Mouse (Mus musculus) gastrocnemius, postnatal 14 days (tissue): Measurements from ENCODE around the gene Ear14. TPM values are rescaled to one million over a fixed set of nuclear protein-coding genes. Genes with fewer than 3 reads are reported as not detected.
"Not testable (repeated sequence)": the region's sequence is repeated elsewhere in the genome, so short reads cannot be mapped to it uniquely, and the experiment has no call there.

Source experiments
- DNase-seq: peaks from one replicate; pipeline ENCODE4 v3.0.0; 2021; ENCODE audit warnings: mixed read lengths
- intact Hi-C: fragments of 180-260 bp; cut with DNase I; formaldehyde crosslinking; loops from one replicate; pipeline ENCODE4 v1.15.1; 2025; ENCODE audit warnings: low total_unique reads
- total RNA-seq, 2 experiments: library from RNA; stranded (reverse); gene quantifications; 2 replicates each; pipeline ENCODE4 v1.2.3; 2021

The Ear14 gene
- total RNA-seq, 2 experiments from 2014 or later, result not detected

GRCm38 (mm10) chr14:51240899-51241298, 37.7 kb downstream of the Ear14 start:
- intact Hi-C loops, result no loop called here
- DNase-seq, result peak; percentile 7

- no peak for DNase-seq
- intact Hi-C loops, result no loop called here
Observed at GRCm38 (mm10) chr14:51247736-51248135, 44.5 kb downstream of the Ear14 start.

- intact Hi-C loops, result no loop called here
Observed at GRCm38 (mm10) chr14:51250348-51250747, 47.2 kb downstream of the Ear14 start.

GRCm38 (mm10) chr14:51252206-51252605, 49.0 kb downstream of the Ear14 start:
- DNase-seq, intact Hi-C loops: not testable (repeated sequence)

More at GRCm38 (mm10) chr14:51250348-51250747, 47.2 kb downstream of the Ear14 start:
- no peak for DNase-seq

GRCm38 (mm10) chr14:51253569-51253968, 50.4 kb downstream of the Ear14 start:
- DNase-seq, result no peak
- intact Hi-C loops, result no loop called here

Other genes starting within 250 kb of the Ear14 start
- under 1 TPM; 0.29 to 0.49 TPM for gene Pnp2, start 247.4 kb upstream of the Ear14 start, total RNA-seq
- gene Rnase10, start 195.6 kb upstream of the Ear14 start, total RNA-seq, result not detected
- not detected for gene Rnase9, start 161.5 kb upstream of the Ear14 start, total RNA-seq
- not detected for gene Rnase11, start 153.2 kb upstream of the Ear14 start, total RNA-seq
- not detected for gene Rnase12, start 145.7 kb upstream of the Ear14 start, total RNA-seq
- not detected for gene Olfr750, start 129.0 kb upstream of the Ear14 start, total RNA-seq
- 10 to 100 TPM; 46.5 to 51.1 TPM for gene Rnase4, start 112.3 kb upstream of the Ear14 start, total RNA-seq
- 1 to 10 TPM; 3.6 to 3.8 TPM for gene Ang, start 112.2 kb upstream of the Ear14 start, total RNA-seq
- not detected for gene Eddm3b, start 89.0 kb upstream of the Ear14 start, total RNA-seq
- under 1 TPM; 0.18 to 0.64 TPM for gene Rnase6, start 79.5 kb upstream of the Ear14 start, total RNA-seq
- not detected for gene Rnase1, start 56.6 kb upstream of the Ear14 start, total RNA-seq
- gene Rnase2b, start 41.1 kb upstream of the Ear14 start, total RNA-seq, result not detected
- gene Ang2, start 4.2 kb upstream of the Ear14 start, total RNA-seq, result not detected
- gene Rnase2a, start 52.7 kb downstream of the Ear14 start, total RNA-seq, result under 1 TPM in 1 of 2 experiments, not detected in 1; 0.64 TPM
- gene Gm7247, start 158.4 kb downstream of the Ear14 start, total RNA-seq, result not detected
- not detected for gene Vmn2r88, start 207.4 kb downstream of the Ear14 start, total RNA-seq
- not detected for gene Vmn2r89, start 248.5 kb downstream of the Ear14 start, total RNA-seq